7 mouse cellular contexts compared by ENCODE assay signal in the genomic region with DNA sequence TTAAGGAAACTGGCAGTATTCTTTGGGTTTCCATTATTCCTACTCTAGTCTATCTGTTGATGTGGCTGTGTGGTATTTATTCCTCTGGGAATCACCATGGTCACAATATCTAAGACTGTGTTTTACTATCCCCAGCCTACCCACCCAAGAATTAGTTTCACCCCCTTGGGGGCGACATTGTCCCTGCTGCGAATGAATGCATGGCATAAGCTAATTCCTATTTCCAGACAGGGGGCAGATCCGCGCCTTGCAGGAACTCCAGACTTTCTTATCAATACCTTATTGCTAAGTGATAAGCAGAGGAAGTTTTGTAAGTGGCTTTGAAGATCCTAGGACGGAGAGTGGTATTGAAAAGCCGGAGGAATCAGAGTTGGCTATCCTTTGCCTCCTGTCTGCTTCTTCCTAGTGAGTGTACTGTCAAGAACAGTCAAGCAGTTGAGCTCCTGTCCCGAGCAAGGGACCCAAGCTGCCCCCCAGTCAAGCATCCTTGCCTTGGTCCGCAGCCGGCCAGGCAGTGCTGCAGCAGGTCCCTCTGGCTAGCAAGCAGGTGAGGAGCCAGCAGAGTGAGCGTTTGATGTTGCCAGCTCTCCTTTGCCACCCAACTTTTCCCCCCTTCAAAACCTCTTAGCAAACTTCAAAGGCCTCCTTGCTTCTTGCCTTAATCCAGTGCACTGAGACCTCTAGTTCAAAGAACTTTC.
DNase-seq lines count a peak whose midpoint lies in the region; ATAC-seq and TF ChIP-seq lines count a peak whose summit lies in the region.

No protein-coding gene starts in this region.

- H3K9ac ChIP-seq in liver, adult 2 months (ENCODE audit: low read depth, low read length) = no peak overlapping the region
- no peak overlapping the region for H3K9ac ChIP-seq in embryonic facial prominence, embryonic 15.5 days
- 0 out of 2 replicates have a peak overlapping the region, but pooled peaks have one; percentile 13 for H3K9ac ChIP-seq in hindbrain, embryonic 14.5 days
- H3K9ac ChIP-seq in midbrain, embryonic 16.5 days (ENCODE audit: low read depth, low read length) = peak overlapping the region; percentile 26; the same call in 1 of the 2 replicates

- H3K9me3 ChIP-seq in embryonic facial prominence, embryonic 15.5 days (replicated peaks) = no peaks in the 10 kb centered on the region
- no peaks in the 10 kb centered on the region for H3K9me3 ChIP-seq in hindbrain, embryonic 14.5 days (ENCODE audit: control insufficient read depth, low read length)
- no peaks in the 10 kb centered on the region; the same call in 1 of the 2 replicates for H3K9me3 ChIP-seq in midbrain, embryonic 16.5 days (replicated peaks; ENCODE audit: control insufficient read depth, low read length, poor library complexity, severe bottlenecking)

- 14% methylated on average over 10 of the region's 10 CpGs for WGBS in liver, adult 2 months
- 14% methylated on average over 10 of the region's 10 CpGs for WGBS in embryonic facial prominence, embryonic 15.5 days
- WGBS in hindbrain, embryonic 14.5 days = 5% methylated on average over 10 of the region's 10 CpGs
- WGBS in midbrain, embryonic 16.5 days = 2% methylated on average over 10 of the region's 10 CpGs

- 0 out of 2 replicates have a peak, but pooled peaks have one; percentile 19 for TF ChIP-seq CTCF in liver, adult 2 months (IDR thresholded peaks at IDR 0.05; ENCODE audit: low read depth, low read length)

- H3K27me3 ChIP-seq in liver, adult 2 months (ENCODE audit: control insufficient read depth, insufficient read depth, low read length) = no peaks in the 10 kb centered on the region; the same call in 1 of the 2 replicates
- no peaks in the 10 kb centered on the region; the same call in 1 of the 2 replicates for H3K27me3 ChIP-seq in embryonic facial prominence, embryonic 15.5 days
- no peaks in the 10 kb centered on the region for H3K27me3 ChIP-seq in hindbrain, embryonic 14.5 days (ENCODE audit: control insufficient read depth, insufficient read depth, low read length)
- no peaks in the 10 kb centered on the region for H3K27me3 ChIP-seq in midbrain, embryonic 16.5 days (ENCODE audit: control insufficient read depth, insufficient read depth, low read depth, low read length)

- TF ChIP-seq POLR2A in liver, adult 2 months (IDR thresholded peaks at IDR 0.05; ENCODE audit: extremely low read depth, insufficient read depth, low read length) = no peak

- no peaks in the 10 kb centered on the region for H3K4me1 ChIP-seq in liver, adult 2 months (ENCODE audit: control insufficient read depth, insufficient read depth, low read length)
- peaks cover 8% of the 10 kb centered on the region for H3K4me1 ChIP-seq in embryonic facial prominence, embryonic 15.5 days
- H3K4me1 ChIP-seq in hindbrain, embryonic 14.5 days (replicated peaks; ENCODE audit: control insufficient read depth, insufficient read depth, low read length) = peaks cover 16% of the 10 kb centered on the region
- peaks cover 30% of the 10 kb centered on the region for H3K4me1 ChIP-seq in midbrain, embryonic 16.5 days (ENCODE audit: control insufficient read depth, insufficient read depth, low read length)

- no peak overlapping the region for H3K4me3 ChIP-seq in liver, adult 2 months (ENCODE audit: insufficient read depth, low read depth, low read length)
- no peak overlapping the region for H3K4me3 ChIP-seq in embryonic facial prominence, embryonic 15.5 days (replicated peaks)
- 0 out of 2 replicates have a peak overlapping the region, but pooled peaks have one; percentile 5 for H3K4me3 ChIP-seq in hindbrain, embryonic 14.5 days (replicated peaks; ENCODE audit: low read length)
- H3K4me3 ChIP-seq in midbrain, embryonic 16.5 days (ENCODE audit: low read depth, low read length) = peak overlapping the region; percentile 4; the same call in 1 of the 2 replicates

- peak overlapping the region; percentile 32 for H3K4me2 ChIP-seq in embryonic facial prominence, embryonic 15.5 days (replicated peaks)
- peak overlapping the region; percentile 45 for H3K4me2 ChIP-seq in hindbrain, embryonic 14.5 days (replicated peaks)
- peak overlapping the region; percentile 45 for H3K4me2 ChIP-seq in midbrain, embryonic 16.5 days (ENCODE audit: low read length)

- H3K27ac ChIP-seq in liver, adult 2 months (replicated peaks; ENCODE audit: insufficient read depth, low read depth, low read length) = no peak overlapping the region
- H3K27ac ChIP-seq in embryonic facial prominence, embryonic 15.5 days (replicated peaks) = no peak overlapping the region
- H3K27ac ChIP-seq in hindbrain, embryonic 14.5 days = peak overlapping the region; percentile 59
- H3K27ac ChIP-seq in midbrain, embryonic 16.5 days (ENCODE audit: low read length) = peak overlapping the region; percentile 33

- no peaks in the 10 kb centered on the region for H3K79me2 ChIP-seq in liver, adult 2 months (ENCODE audit: control insufficient read depth, insufficient read depth, low read length)

- no peaks in the 10 kb centered on the region for H3K36me3 ChIP-seq in liver, adult 2 months (ENCODE audit: control insufficient read depth, insufficient read depth, low read length)
- H3K36me3 ChIP-seq in embryonic facial prominence, embryonic 15.5 days = no peaks in the 10 kb centered on the region
- no peaks in the 10 kb centered on the region for H3K36me3 ChIP-seq in hindbrain, embryonic 14.5 days (replicated peaks; ENCODE audit: control insufficient read depth, insufficient read depth)
- no peaks in the 10 kb centered on the region for H3K36me3 ChIP-seq in midbrain, embryonic 16.5 days (ENCODE audit: control insufficient read depth, insufficient read depth, low read length)

- DNase-seq in liver, adult 2 months (ENCODE audit: extremely low read depth, low read depth, low spot score) = no peak
- DNase-seq in liver = no peak
- peak; percentile 62 for DNase-seq in hindbrain, embryonic 14.5 days (ENCODE audit: low spot score)
- no peak for DNase-seq in T-cell, adult 2 months (ENCODE audit: low spot score)
- DNase-seq in testis, postnatal 14 days (ENCODE audit: low spot score) = no peak

- ATAC-seq in embryonic facial prominence, embryonic 15.5 days (ENCODE audit: insufficient number of reproducible peaks, low FRiP score, low TSS enrichment, low read depth) = no peak
- ATAC-seq in hindbrain, embryonic 14.5 days (ENCODE audit: low FRiP score) = no peak
- peak; percentile 69; the same call in 1 of the 2 replicates for ATAC-seq in midbrain, embryonic 16.5 days

Comparison
In these comparisons a context has a peak if more than half of its experiments do, and no peak if none do; other contexts are left out.
1. H3K27ac ChIP-seq: peak in hindbrain, embryonic 14.5 days (single experiment) and midbrain, embryonic 16.5 days (single experiment); none in liver, adult 2 months (single experiment) and embryonic facial prominence, embryonic 15.5 days (single experiment).
2. H3K4me3 ChIP-seq: peak in hindbrain, embryonic 14.5 days (single experiment) and midbrain, embryonic 16.5 days (single experiment); none in liver, adult 2 months (single experiment) and embryonic facial prominence, embryonic 15.5 days (single experiment).
3. H3K9ac ChIP-seq: peak in hindbrain, embryonic 14.5 days (single experiment) and midbrain, embryonic 16.5 days (single experiment); none in liver, adult 2 months (single experiment) and embryonic facial prominence, embryonic 15.5 days (single experiment).
4. Peak in every context shown above with its lines, with median percentiles within 50 percentile points of each other: H3K4me2 ChIP-seq.